Mouse (Mus musculus) liver, embryonic 13.5 days (tissue): ENCODE results near the gene 4931409K22Rik. TPM values are rescaled to one million over a fixed set of nuclear protein-coding genes. Genes with fewer than 3 reads are reported as not detected.

Experiments
- microRNA counts: library from miRNA; unstranded; fragments of <30 nt; microRNA quantifications from one replicate; lab custom pipeline; 2016
- microRNA-seq: library from miRNA; unstranded; fragments of <30 nt; microRNA quantifications from one replicate; pipeline ENCODE4, GENCODE M21; 2016
- polyA plus RNA-seq: library from polyadenylated mRNA; unstranded; fragments of >200 nt; fragmentation: Nextera tagmentation; extraction: Ambion mirVana; gene quantifications from 2 replicates; pipeline ENCODE4 v1.2.1, GENCODE M21; 2015

4931409K22Rik gene
- polyA plus RNA-seq, 1 experiment from 2014 or later = not detected

MicroRNA genes within 50 kb of the gene (microRNA counts, 519-probe panel; counts per million panel counts)
- 114 counts per million for microRNA mmu-miR-671-3p (lab: Ali Mortazavi, UCI)
- 114 counts per million for microRNA mmu-miR-671-5p (lab: Ali Mortazavi, UCI)

Small RNA genes within 50 kb of the gene (microRNA-seq; reads per million reads assigned to microRNA genes)
- 847 reads per million, percentile 73 among the genes with 10 or more reads in this experiment for gene Mir671

Other genes with a start within 250 kb of the 4931409K22Rik start
- 0.20 and 0.22 TPM in 2 replicates for gene Kcnh2, start 205.2 kb downstream of the 4931409K22Rik start, polyA plus RNA-seq
- 2.5 and 2.7 TPM in 2 replicates for gene Nos3, start 192.0 kb downstream of the 4931409K22Rik start, polyA plus RNA-seq
- gene Atg9b, start 164.7 kb downstream of the 4931409K22Rik start, polyA plus RNA-seq = 0.56 and 0.60 TPM in 2 replicates
- 30.2 and 30.5 TPM in 2 replicates for gene Abcb8, start 163.1 kb downstream of the 4931409K22Rik start, polyA plus RNA-seq
- gene Asic3, start 143.4 kb downstream of the 4931409K22Rik start, polyA plus RNA-seq = not detected in 2 replicates
- gene Cdk5, start 133.3 kb downstream of the 4931409K22Rik start, polyA plus RNA-seq = 10.9 and 11.3 TPM in 2 replicates
- 9.0 and 10.8 TPM in 2 replicates for gene Slc4a2, start 133.0 kb downstream of the 4931409K22Rik start, polyA plus RNA-seq
- 56.0 and 59.0 TPM in 2 replicates for gene Fastk, start 111.5 kb downstream of the 4931409K22Rik start, polyA plus RNA-seq
- 5.8 and 7.3 TPM in 2 replicates for gene Tmub1, start 109.0 kb downstream of the 4931409K22Rik start, polyA plus RNA-seq
- gene Agap3, start 104.6 kb downstream of the 4931409K22Rik start, polyA plus RNA-seq = 9.0 and 10.3 TPM in 2 replicates
- gene Gbx1, start 29.6 kb downstream of the 4931409K22Rik start, polyA plus RNA-seq = 0.02 TPM in 1 of 2 replicates, not detected in the other
- gene Asb10, start 15.8 kb downstream of the 4931409K22Rik start, polyA plus RNA-seq = 0.10 and 0.15 TPM in 2 replicates
- gene Abcf2, start 20.7 kb upstream of the 4931409K22Rik start, polyA plus RNA-seq = 72.6 and 81.6 TPM in 2 replicates
- gene Chpf2, start 29.9 kb upstream of the 4931409K22Rik start, polyA plus RNA-seq = 11.8 and 12.7 TPM in 2 replicates
- gene Smarcd3, start 67.6 kb upstream of the 4931409K22Rik start, polyA plus RNA-seq = 1.9 and 2.2 TPM in 2 replicates
- gene Nub1, start 128.7 kb upstream of the 4931409K22Rik start, polyA plus RNA-seq = 12.3 and 15.7 TPM in 2 replicates
- 1.5 and 2.0 TPM in 2 replicates for gene Wdr86, start 173.9 kb upstream of the 4931409K22Rik start, polyA plus RNA-seq
- 0.74 TPM in 1 of 2 replicates, not detected in the other for gene Crygn, start 201.2 kb upstream of the 4931409K22Rik start, polyA plus RNA-seq